Mouse (Mus musculus) liver, adult (tissue): ENCODE data around the gene Ptprj.
"Not testable (repeated sequence)": the region's sequence is repeated elsewhere in the genome, so short reads cannot be mapped to it uniquely, and the experiment has no call there.

Source experiments
- GATA4 ChIP-seq: IDR thresholded peaks from 2 replicates; pipeline ENCODE4 v1.6.1; 2014; ENCODE audit warnings: mild to moderate bottlenecking, low read length; ENCODE audit not compliant: insufficient replicate concordance

The Ptprj gene

GRCm38 (mm10) chr2:90457946-90458345 lies 122.5 kb downstream of the Ptprj start:
- no peak for TF ChIP-seq GATA4

- no peak for TF ChIP-seq GATA4
Observed at GRCm38 (mm10) chr2:90452380-90452779, 128.1 kb downstream of the Ptprj start.

GRCm38 (mm10) chr2:90448967-90449740 lies 131.3 kb downstream of the Ptprj start:
- no peak for TF ChIP-seq GATA4

- TF ChIP-seq GATA4: no peak
Observed at GRCm38 (mm10) chr2:90443811-90444210, 136.6 kb downstream of the Ptprj start.

- TF ChIP-seq GATA4: not testable (repeated sequence)
Observed at GRCm38 (mm10) chr2:90398633-90399107, 181.8 kb downstream of the Ptprj start, which contains the start of gene Olfr1274-ps. Olfr1274-ps (plus strand) TSS chr2:90398683.
